Mouse (Mus musculus): Measurements from ENCODE around the gene Krtap15. TPM values are rescaled to one million over a fixed set of nuclear protein-coding genes. Genes with fewer than 3 reads are reported as not detected.

Krtap15 gene
- polyA plus RNA-seq, 1 experiment from 2014 or later: not detected

DNA sequence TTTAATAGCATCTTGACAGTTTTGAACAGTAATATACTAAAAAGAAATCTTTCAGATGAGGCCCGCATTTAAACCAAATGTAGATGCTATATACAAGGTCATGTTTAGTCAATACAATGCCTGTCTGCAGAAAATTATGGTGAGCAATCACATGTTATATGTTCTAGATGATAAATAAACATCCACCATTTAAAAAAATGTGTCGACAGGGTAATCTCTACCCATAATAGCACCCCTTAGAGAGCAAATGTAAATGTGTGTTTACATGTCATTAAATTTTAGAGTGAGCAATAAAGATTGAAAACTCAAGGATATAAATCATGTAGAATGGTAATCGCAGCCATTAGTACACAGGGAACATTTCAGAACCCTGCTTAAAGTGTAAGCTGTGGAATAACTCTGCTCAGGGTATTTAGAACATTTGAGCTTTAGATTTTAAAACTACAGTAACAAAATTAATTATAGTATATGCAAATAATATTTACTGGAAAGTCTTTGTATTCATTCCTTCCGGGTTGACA is 44.9 kb downstream of the Krtap15 start:
- H3K27me3 ChIP-seq (replicated peaks): no peaks in the 10 kb centered on the region
- H3K9me3 ChIP-seq (replicated peaks): no peaks in the 10 kb centered on the region
- H3K27ac ChIP-seq (ENCODE audit: poor library complexity, severe bottlenecking): no peak overlapping the region
- no peak overlapping the region for H3K9ac ChIP-seq
- no peak for ATAC-seq (ENCODE audit: insufficient number of reproducible peaks, low FRiP score)
- 74% methylated on average over 4 of the region's 4 CpGs for WGBS
- H3K4me3 ChIP-seq: no peak overlapping the region
- H3K4me1 ChIP-seq (replicated peaks): no peaks in the 10 kb centered on the region
- no peaks in the 10 kb centered on the region for H3K36me3 ChIP-seq
- H3K4me2 ChIP-seq: no peak overlapping the region

DNA sequence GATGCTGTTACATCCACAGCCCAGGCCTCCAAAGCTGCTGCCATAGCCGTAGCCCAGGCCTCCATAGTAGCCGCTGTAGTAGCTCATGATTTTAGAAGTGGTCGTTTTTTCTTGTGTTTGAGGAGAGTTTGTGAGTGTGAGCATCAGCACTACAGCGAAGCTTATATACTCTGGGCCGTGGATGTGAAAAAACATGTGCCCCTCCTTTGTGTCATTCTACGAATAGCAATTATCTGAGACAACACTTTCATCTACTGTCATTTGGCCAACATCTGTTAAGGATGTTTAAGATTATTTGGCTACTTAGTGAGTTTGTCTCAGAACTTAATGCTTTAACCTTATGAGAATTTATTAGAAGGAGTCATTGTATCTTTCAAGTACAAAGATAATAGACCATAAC is 49.3 kb downstream of the Krtap15 start, which contains the start of gene Krtap19-1:
Krtap19-1 (minus strand) TSS at position 101 of the 400 bp plus-strand sequence.
- Histone ChIP-seq H3K36me3 (no peaks in the 10 kb centered on the region), H3K9me3 (replicated peaks) (no peaks in the 10 kb centered on the region), H3K4me3 (no peak within 1 kb of the TSS), H3K27ac (ENCODE audit: poor library complexity, severe bottlenecking) (no peak within 1 kb of the TSS), H3K4me1 (replicated peaks) (no peaks in the 10 kb centered on the region), H3K4me2 (no peak within 1 kb of the TSS), H3K27me3 (replicated peaks) (no peaks in the 10 kb centered on the region), H3K9ac (no peak within 1 kb of the TSS)
- 80% methylated on average over 6 of the region's 6 CpGs for WGBS
- ATAC-seq (ENCODE audit: insufficient number of reproducible peaks, low FRiP score): no peak

DNA sequence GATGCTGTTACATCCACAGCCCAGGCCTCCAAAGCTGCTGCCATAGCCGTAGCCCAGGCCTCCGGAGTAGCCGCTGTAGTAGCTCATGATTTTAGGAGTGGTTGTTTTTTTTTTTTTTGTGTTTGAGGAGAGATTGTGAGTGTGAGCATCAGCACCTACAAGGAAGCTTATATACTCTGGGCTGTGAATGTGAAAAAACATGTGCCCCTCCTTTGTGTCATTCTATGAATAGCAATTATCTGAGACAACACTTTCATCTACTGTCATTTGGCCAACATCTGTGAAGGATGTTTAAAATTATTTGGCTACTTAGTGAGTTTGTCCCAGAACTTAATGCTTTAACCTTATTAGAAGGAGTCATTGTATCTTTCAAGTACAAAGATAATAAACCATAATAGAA is 54.2 kb downstream of the Krtap15 start, which contains the start of gene Krtap19-2:
Krtap19-2 (minus strand) TSS at position 101 of the 400 bp plus-strand sequence.
- no peaks in the 10 kb centered on the region for H3K4me1 ChIP-seq (replicated peaks)
- H3K36me3 ChIP-seq: no peaks in the 10 kb centered on the region
- 87% methylated on average over 3 of the region's 3 CpGs for WGBS
- H3K4me2 ChIP-seq: no peak within 1 kb of the TSS
- H3K4me3 ChIP-seq: no peak within 1 kb of the TSS
- no peak within 1 kb of the TSS for H3K27ac ChIP-seq (ENCODE audit: poor library complexity, severe bottlenecking)
- H3K9ac ChIP-seq: no peak within 1 kb of the TSS
- no peak for ATAC-seq (ENCODE audit: insufficient number of reproducible peaks, low FRiP score)
- no peaks in the 10 kb centered on the region for H3K27me3 ChIP-seq (replicated peaks)
- no peaks in the 10 kb centered on the region for H3K9me3 ChIP-seq (replicated peaks)

DNA sequence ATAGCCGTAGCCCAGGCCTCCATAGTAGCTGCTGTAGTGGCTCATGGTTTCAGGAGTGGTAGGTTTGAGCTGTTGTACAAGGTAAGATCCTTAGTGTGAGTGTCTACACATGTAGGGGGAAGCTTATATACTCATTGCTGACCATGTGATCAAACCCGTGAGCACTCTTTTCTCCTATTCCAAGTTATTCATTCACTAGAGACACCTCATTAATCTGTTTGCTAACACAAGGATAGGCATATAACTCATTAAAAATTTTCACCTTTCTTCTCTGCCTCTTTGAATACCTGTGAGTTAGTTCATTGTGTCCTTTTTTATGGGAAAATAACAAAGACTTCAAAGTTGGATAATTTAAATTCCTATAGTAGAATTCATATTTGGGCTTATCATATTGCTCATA is 57.9 kb downstream of the Krtap15 start, which contains the start of gene Krtap19-3:
Krtap19-3 (minus strand) TSS at position 101 of the 400 bp plus-strand sequence.
- WGBS: 75% methylated on average over 2 of the region's 2 CpGs
- Histone ChIP-seq H3K4me1 (replicated peaks) (no peaks in the 10 kb centered on the region), H3K4me3 (no peak within 1 kb of the TSS), H3K27me3 (replicated peaks) (no peaks in the 10 kb centered on the region), H3K36me3 (no peaks in the 10 kb centered on the region), H3K4me2 (no peak within 1 kb of the TSS), H3K9me3 (replicated peaks) (no peaks in the 10 kb centered on the region), H3K9ac (no peak within 1 kb of the TSS), H3K27ac (ENCODE audit: poor library complexity, severe bottlenecking) (no peak within 1 kb of the TSS)
- ATAC-seq (ENCODE audit: insufficient number of reproducible peaks, low FRiP score): no peak

Other genes starting within 250 kb of the Krtap15 start
- gene Krtap24-1, start 207.9 kb upstream of the Krtap15 start, polyA plus RNA-seq (2016; fragmentation: Nextera tagmentation; extraction: Ambion mirVana): not detected in 2 replicates
- not detected in 2 replicates for gene 2310079G19Rik, start 192.5 kb upstream of the Krtap15 start, polyA plus RNA-seq (2016; fragmentation: Nextera tagmentation; extraction: Ambion mirVana)
- gene Krtap26-1, start 172.4 kb upstream of the Krtap15 start, polyA plus RNA-seq (2016; fragmentation: Nextera tagmentation; extraction: Ambion mirVana): not detected in 2 replicates
- gene Krtap27-1, start 148.5 kb upstream of the Krtap15 start, polyA plus RNA-seq (2016; fragmentation: Nextera tagmentation; extraction: Ambion mirVana): not detected in 2 replicates
- not detected in 2 replicates for gene 2310061N02Rik, start 112.3 kb upstream of the Krtap15 start, polyA plus RNA-seq (2016; fragmentation: Nextera tagmentation; extraction: Ambion mirVana)
- gene Krtap13-1, start 91.4 kb upstream of the Krtap15 start, polyA plus RNA-seq (2016; fragmentation: Nextera tagmentation; extraction: Ambion mirVana): not detected in 2 replicates
- not detected in 2 replicates for gene Krtap13, start 68.6 kb upstream of the Krtap15 start, polyA plus RNA-seq (2016; fragmentation: Nextera tagmentation; extraction: Ambion mirVana)
- gene 2310034C09Rik, start 61.4 kb upstream of the Krtap15 start, polyA plus RNA-seq (2016; fragmentation: Nextera tagmentation; extraction: Ambion mirVana): not detected in 2 replicates
- not detected in 2 replicates for gene 2310057N15Rik, start 46.0 kb upstream of the Krtap15 start, polyA plus RNA-seq (2016; fragmentation: Nextera tagmentation; extraction: Ambion mirVana)
- not detected in 2 replicates for gene Gm5965, start 42.3 kb upstream of the Krtap15 start, polyA plus RNA-seq (2016; fragmentation: Nextera tagmentation; extraction: Ambion mirVana)
- not detected in 2 replicates for gene Gm20741, start 8.0 kb upstream of the Krtap15 start, polyA plus RNA-seq (2016; fragmentation: Nextera tagmentation; extraction: Ambion mirVana)
- not detected in 2 replicates for gene Krtap14, start 5.9 kb downstream of the Krtap15 start, polyA plus RNA-seq (2016; fragmentation: Nextera tagmentation; extraction: Ambion mirVana)
- gene Krtap19-1, start 49.2 kb downstream of the Krtap15 start, polyA plus RNA-seq (2016; fragmentation: Nextera tagmentation; extraction: Ambion mirVana): not detected in 2 replicates
- not detected in 2 replicates for gene Krtap19-2, start 54.1 kb downstream of the Krtap15 start, polyA plus RNA-seq (2016; fragmentation: Nextera tagmentation; extraction: Ambion mirVana)
- gene Krtap19-3, start 57.8 kb downstream of the Krtap15 start, polyA plus RNA-seq (2016; fragmentation: Nextera tagmentation; extraction: Ambion mirVana): not detected in 2 replicates
- gene Krtap19-4, start 64.9 kb downstream of the Krtap15 start, polyA plus RNA-seq (2016; fragmentation: Nextera tagmentation; extraction: Ambion mirVana): not detected in 2 replicates
- gene Krtap19-5, start 76.2 kb downstream of the Krtap15 start, polyA plus RNA-seq (2016; fragmentation: Nextera tagmentation; extraction: Ambion mirVana): not detected in 2 replicates
- gene Krtap19-9b, start 112.0 kb downstream of the Krtap15 start, polyA plus RNA-seq (2016; fragmentation: Nextera tagmentation; extraction: Ambion mirVana): not detected in 2 replicates
- gene Krtap16-3, start 142.7 kb downstream of the Krtap15 start, polyA plus RNA-seq (2016; fragmentation: Nextera tagmentation; extraction: Ambion mirVana): not detected in 2 replicates
- not detected in 2 replicates for gene Krtap22-2, start 190.5 kb downstream of the Krtap15 start, polyA plus RNA-seq (2016; fragmentation: Nextera tagmentation; extraction: Ambion mirVana)
- gene Gm10229, start 195.1 kb downstream of the Krtap15 start, polyA plus RNA-seq (2016; fragmentation: Nextera tagmentation; extraction: Ambion mirVana): not detected in 2 replicates
- gene Krtap6-1, start 211.5 kb downstream of the Krtap15 start, polyA plus RNA-seq (2016; fragmentation: Nextera tagmentation; extraction: Ambion mirVana): not detected in 2 replicates
- gene Gm10228, start 221.3 kb downstream of the Krtap15 start, polyA plus RNA-seq (2016; fragmentation: Nextera tagmentation; extraction: Ambion mirVana): not detected in 2 replicates
- not detected in 2 replicates for gene Krtap6-5, start 227.7 kb downstream of the Krtap15 start, polyA plus RNA-seq (2016; fragmentation: Nextera tagmentation; extraction: Ambion mirVana)
- not detected in 2 replicates for gene 1110025L11Rik, start 243.8 kb downstream of the Krtap15 start, polyA plus RNA-seq (2016; fragmentation: Nextera tagmentation; extraction: Ambion mirVana)

Measured in heart, embryonic 12.5 days (tissue).